Mouse (Mus musculus): ENCODE results near the gene Fmnl1. TPM values are rescaled to one million over a fixed set of nuclear protein-coding genes. Genes with fewer than 3 reads are reported as not detected.

The Fmnl1 gene
- total and polyA plus RNA-seq, 2 experiments from 2014 or later: 6.9 to 15.5 TPM

- 67% methylated on average over 14 of the region's 14 CpGs for WGBS
- no peaks in the 10 kb centered on the region for H3K27me3 ChIP-seq (ENCODE audit: insufficient read depth, low read length)
- ATAC-seq (no peak), DNase-seq (ENCODE audit: low spot score) (no peak)
- no peak overlapping the region for H3K27ac ChIP-seq
- peaks cover 6% of the 10 kb centered on the region; the same call in 1 of the 2 replicates for H3K4me1 ChIP-seq (ENCODE audit: insufficient read depth, low read length)
- H3K9ac ChIP-seq (replicated peaks; ENCODE audit: low read length): no peak overlapping the region
- no peak for TF ChIP-seq CTCF (IDR thresholded peaks at IDR 0.05; ENCODE audit: low read depth)
- H3K36me3 ChIP-seq (ENCODE audit: insufficient read depth, low read length): no peaks in the 10 kb centered on the region
- no peak overlapping the region for H3K4me2 ChIP-seq (ENCODE audit: low read depth, low read length)
- no peaks in the 10 kb centered on the region for H3K9me3 ChIP-seq (ENCODE audit: low read length)
- H3K4me3 ChIP-seq (ENCODE audit: low read length): no peak overlapping the region
Measured at GRCm38 (mm10) chr11:103175688-103176442, 5.0 kb downstream of the Fmnl1 start.

- H3K4me2 ChIP-seq (ENCODE audit: low read depth, low read length): no peak overlapping the region
- no peaks in the 10 kb centered on the region for H3K27me3 ChIP-seq (ENCODE audit: insufficient read depth, low read length)
- no peak overlapping the region for H3K4me3 ChIP-seq (ENCODE audit: low read length)
- no peak overlapping the region for H3K27ac ChIP-seq
- WGBS: 92% methylated on average over 1 of the region's 1 CpGs
- no peak overlapping the region for H3K9ac ChIP-seq (replicated peaks; ENCODE audit: low read length)
- no peaks in the 10 kb centered on the region for H3K9me3 ChIP-seq (ENCODE audit: low read length)
- TF ChIP-seq CTCF (IDR thresholded peaks at IDR 0.05; ENCODE audit: low read depth): no peak
- H3K4me1 ChIP-seq (ENCODE audit: insufficient read depth, low read length): peaks cover 6% of the 10 kb centered on the region; the same call in 1 of the 2 replicates
- H3K36me3 ChIP-seq (ENCODE audit: insufficient read depth, low read length): no peaks in the 10 kb centered on the region
- ATAC-seq (no peak), DNase-seq (ENCODE audit: low spot score) (no peak)
Measured at GRCm38 (mm10) chr11:103176510-103176909, 5.6 kb downstream of the Fmnl1 start.

- Histone ChIP-seq H3K4me3 (ENCODE audit: low read length) (no peak overlapping the region), H3K27ac (no peak overlapping the region), H3K4me2 (ENCODE audit: low read depth, low read length) (no peak overlapping the region), H3K4me1 (ENCODE audit: insufficient read depth, low read length) (peaks cover 5% of the 10 kb centered on the region; the same call in 1 of the 2 replicates), H3K27me3 (ENCODE audit: insufficient read depth, low read length) (no peaks in the 10 kb centered on the region), H3K9ac (replicated peaks; ENCODE audit: low read length) (no peak overlapping the region), H3K9me3 (ENCODE audit: low read length) (no peaks in the 10 kb centered on the region), H3K36me3 (ENCODE audit: insufficient read depth, low read length) (no peaks in the 10 kb centered on the region)
- DNase-seq (ENCODE audit: low spot score): no peak
- TF ChIP-seq CTCF (IDR thresholded peaks at IDR 0.05; ENCODE audit: low read depth): no peak
- ATAC-seq: no peak
- 70% methylated on average over 5 of the region's 5 CpGs for WGBS
Measured at GRCm38 (mm10) chr11:103177216-103177615, 6.3 kb downstream of the Fmnl1 start.

- Histone ChIP-seq H3K4me2 (ENCODE audit: low read depth, low read length) (no peak overlapping the region), H3K4me1 (ENCODE audit: insufficient read depth, low read length) (no peaks in the 10 kb centered on the region; the same call in 1 of the 2 replicates), H3K27ac (no peak overlapping the region), H3K27me3 (ENCODE audit: insufficient read depth, low read length) (no peaks in the 10 kb centered on the region), H3K4me3 (ENCODE audit: low read length) (no peak overlapping the region), H3K9ac (replicated peaks; ENCODE audit: low read length) (no peak overlapping the region), H3K9me3 (ENCODE audit: low read length) (no peaks in the 10 kb centered on the region), H3K36me3 (ENCODE audit: insufficient read depth, low read length) (no peaks in the 10 kb centered on the region)
- 86% methylated on average over 15 of the region's 15 CpGs for WGBS
- DNase-seq (ENCODE audit: low spot score) (no peak), ATAC-seq (no peak)
- TF ChIP-seq CTCF (IDR thresholded peaks at IDR 0.05; ENCODE audit: low read depth): no peak
Measured at GRCm38 (mm10) chr11:103177815-103178485, 7.0 kb downstream of the Fmnl1 start.

- Histone ChIP-seq H3K9me3 (ENCODE audit: low read length) (no peaks in the 10 kb centered on the region), H3K27ac (no peak overlapping the region), H3K27me3 (ENCODE audit: insufficient read depth, low read length) (no peaks in the 10 kb centered on the region), H3K4me2 (ENCODE audit: low read depth, low read length) (no peak overlapping the region), H3K9ac (replicated peaks; ENCODE audit: low read length) (no peak overlapping the region), H3K36me3 (ENCODE audit: insufficient read depth, low read length) (no peaks in the 10 kb centered on the region), H3K4me1 (ENCODE audit: insufficient read depth, low read length) (no peaks in the 10 kb centered on the region; the same call in 1 of the 2 replicates), H3K4me3 (ENCODE audit: low read length) (no peak overlapping the region)
- ATAC-seq (no peak), DNase-seq (ENCODE audit: low spot score) (no peak)
- WGBS: 87% methylated on average over 8 of the region's 8 CpGs
- no peak for TF ChIP-seq CTCF (IDR thresholded peaks at IDR 0.05; ENCODE audit: low read depth)
Measured at GRCm38 (mm10) chr11:103178748-103179147, 7.8 kb downstream of the Fmnl1 start.

GRCm38 (mm10) chr11:103180426-103180825, 9.5 kb downstream of the Fmnl1 start:
- H3K9me3 ChIP-seq (ENCODE audit: low read length): no peaks in the 10 kb centered on the region
- no peak overlapping the region for H3K4me2 ChIP-seq (ENCODE audit: low read depth, low read length)
- WGBS: 69% methylated on average over 1 of the region's 1 CpGs
- H3K4me1 ChIP-seq (ENCODE audit: insufficient read depth, low read length): no peaks in the 10 kb centered on the region; the same call in 1 of the 2 replicates
- TF ChIP-seq CTCF (IDR thresholded peaks at IDR 0.05; ENCODE audit: low read depth): no peak
- no peaks in the 10 kb centered on the region for H3K36me3 ChIP-seq (ENCODE audit: insufficient read depth, low read length)
- DNase-seq (ENCODE audit: low spot score) (no peak), ATAC-seq (no peak)
- no peak overlapping the region for H3K4me3 ChIP-seq (ENCODE audit: low read length)
- H3K9ac ChIP-seq (replicated peaks; ENCODE audit: low read length): no peak overlapping the region
- H3K27me3 ChIP-seq (ENCODE audit: insufficient read depth, low read length): no peaks in the 10 kb centered on the region
- H3K27ac ChIP-seq: no peak overlapping the region

GRCm38 (mm10) chr11:103181349-103181748, 10.4 kb downstream of the Fmnl1 start:
- no peaks in the 10 kb centered on the region for H3K36me3 ChIP-seq (ENCODE audit: insufficient read depth, low read length)
- no peak for TF ChIP-seq CTCF (IDR thresholded peaks at IDR 0.05; ENCODE audit: low read depth)
- WGBS: 81% methylated on average over 9 of the region's 9 CpGs
- H3K9me3 ChIP-seq (ENCODE audit: low read length): no peaks in the 10 kb centered on the region
- no peaks in the 10 kb centered on the region for H3K27me3 ChIP-seq (ENCODE audit: insufficient read depth, low read length)
- no peaks in the 10 kb centered on the region; the same call in 1 of the 2 replicates for H3K4me1 ChIP-seq (ENCODE audit: insufficient read depth, low read length)
- no peak overlapping the region for H3K27ac ChIP-seq
- H3K9ac ChIP-seq (replicated peaks; ENCODE audit: low read length): no peak overlapping the region
- H3K4me2 ChIP-seq (ENCODE audit: low read depth, low read length): no peak overlapping the region
- H3K4me3 ChIP-seq (ENCODE audit: low read length): no peak overlapping the region
- ATAC-seq (no peak), DNase-seq (ENCODE audit: low spot score) (no peak)
